Mouse (Mus musculus): Measurements from ENCODE around the gene Cdkn2b. TPM values are rescaled to one million over a fixed set of nuclear protein-coding genes. Genes with fewer than 3 reads are reported as not detected.

The Cdkn2b gene
- polyA plus RNA-seq, 1 experiment from 2014 or later: 2.2 TPM

DNA sequence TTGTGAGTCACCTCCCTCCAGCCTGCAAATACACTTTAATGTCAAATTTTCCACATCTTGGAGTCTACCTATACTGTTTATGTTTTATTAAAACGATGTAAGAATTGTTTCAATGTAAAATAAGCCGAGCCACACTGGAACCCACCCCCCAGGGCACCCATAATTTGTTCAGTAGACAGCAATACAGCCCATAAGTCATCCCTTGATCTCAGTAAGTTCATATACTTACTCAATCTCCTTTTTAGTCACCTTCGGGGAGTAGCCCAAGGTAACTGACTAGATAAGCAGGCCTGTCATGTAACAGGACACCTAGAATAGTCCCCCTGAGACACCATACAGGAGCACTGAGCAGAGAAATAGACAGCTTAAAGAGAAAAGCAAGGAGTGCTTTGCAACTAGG is 5.1 kb downstream of the Cdkn2b start:
- Histone ChIP-seq H3K36me3 (no peaks in the 10 kb centered on the region), H3K4me1 (replicated peaks) (peaks cover 12% of the 10 kb centered on the region), H3K4me3 (no peak overlapping the region), H3K27me3 (ENCODE audit: insufficient read depth, poor library complexity, severe bottlenecking) (peaks cover 100% of the 10 kb centered on the region), H3K9me3 (no peaks in the 10 kb centered on the region), H3K27ac (no peak overlapping the region)
- DNase-seq (ENCODE audit: low spot score): peak; percentile 19
- 8% methylated on average over 3 of the region's 3 CpGs for WGBS

DNA sequence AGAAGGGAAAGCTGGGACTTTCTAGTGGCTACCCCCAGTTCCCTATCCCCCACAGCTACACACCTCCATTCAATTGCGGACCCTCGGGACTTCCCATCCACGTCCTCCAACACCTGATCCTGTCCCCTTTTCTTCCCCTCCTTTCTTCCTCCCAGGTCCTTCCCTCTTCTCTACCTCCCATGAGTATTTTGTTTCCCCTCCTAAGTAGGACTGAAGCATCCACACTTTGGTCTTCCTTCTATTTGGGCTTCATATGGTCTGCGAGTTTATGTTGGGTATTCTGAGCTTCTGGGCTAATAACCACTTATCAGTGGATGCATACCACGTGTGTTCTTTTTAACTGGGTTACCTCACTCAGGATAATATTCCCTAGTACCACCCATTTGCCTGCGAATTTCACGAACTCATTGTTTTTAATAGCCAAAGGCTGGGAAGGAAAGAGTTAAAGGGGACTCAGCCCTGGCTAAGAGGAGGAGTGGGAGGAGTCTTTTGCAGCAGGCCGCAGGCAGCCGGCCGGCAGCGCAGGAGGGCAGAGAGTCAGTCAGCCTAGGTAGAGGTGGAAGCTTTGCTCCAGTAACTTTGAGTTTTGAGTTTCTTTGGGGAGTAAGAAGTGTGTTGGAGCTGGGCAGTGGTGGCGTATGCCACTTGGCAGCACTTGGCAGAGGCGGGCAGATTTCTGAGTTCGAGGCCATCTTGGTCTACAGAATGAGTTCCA is 7.4 kb downstream of the Cdkn2b start:
- peaks cover 8% of the 10 kb centered on the region; the same call in 1 of the 2 replicates for H3K4me1 ChIP-seq (replicated peaks)
- H3K4me3 ChIP-seq: no peak overlapping the region
- peaks cover 100% of the 10 kb centered on the region for H3K27me3 ChIP-seq (ENCODE audit: insufficient read depth, poor library complexity, severe bottlenecking)
- no peak overlapping the region for H3K27ac ChIP-seq
- no peaks in the 10 kb centered on the region for H3K9me3 ChIP-seq
- no peaks in the 10 kb centered on the region for H3K36me3 ChIP-seq
- under 1% methylated on average over 14 of the region's 14 CpGs for WGBS
- DNase-seq (ENCODE audit: low spot score): peak; percentile 62

DNA sequence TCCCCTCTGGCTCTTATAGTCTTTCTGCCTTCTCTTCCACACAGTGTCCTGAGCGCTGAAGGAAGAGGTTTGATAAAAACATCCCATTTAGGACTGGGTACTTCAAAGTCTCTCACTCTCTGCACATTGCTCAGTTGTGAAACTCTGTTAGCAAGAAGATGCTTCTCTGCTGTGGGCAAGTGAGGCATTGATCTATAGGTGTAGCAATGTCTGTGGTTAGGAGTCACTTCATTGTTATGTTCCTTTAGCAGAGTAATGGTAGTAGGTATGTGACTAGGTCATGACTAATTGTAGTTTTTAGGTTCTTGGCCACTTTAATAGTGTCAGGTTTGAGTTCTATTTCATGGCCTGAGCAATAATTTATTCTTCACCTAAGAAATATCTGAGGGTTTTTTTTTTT is 8.7 kb downstream of the Cdkn2b start:
- DNase-seq (ENCODE audit: low spot score): no peak
- Histone ChIP-seq H3K9me3 (no peaks in the 10 kb centered on the region), H3K27me3 (ENCODE audit: insufficient read depth, poor library complexity, severe bottlenecking) (peaks cover 100% of the 10 kb centered on the region), H3K36me3 (no peaks in the 10 kb centered on the region), H3K4me3 (no peak overlapping the region), H3K4me1 (replicated peaks) (peaks cover 8% of the 10 kb centered on the region; the same call in 1 of the 2 replicates), H3K27ac (no peak overlapping the region)
- 2% methylated on average over 1 of the region's 1 CpGs for WGBS

DNA sequence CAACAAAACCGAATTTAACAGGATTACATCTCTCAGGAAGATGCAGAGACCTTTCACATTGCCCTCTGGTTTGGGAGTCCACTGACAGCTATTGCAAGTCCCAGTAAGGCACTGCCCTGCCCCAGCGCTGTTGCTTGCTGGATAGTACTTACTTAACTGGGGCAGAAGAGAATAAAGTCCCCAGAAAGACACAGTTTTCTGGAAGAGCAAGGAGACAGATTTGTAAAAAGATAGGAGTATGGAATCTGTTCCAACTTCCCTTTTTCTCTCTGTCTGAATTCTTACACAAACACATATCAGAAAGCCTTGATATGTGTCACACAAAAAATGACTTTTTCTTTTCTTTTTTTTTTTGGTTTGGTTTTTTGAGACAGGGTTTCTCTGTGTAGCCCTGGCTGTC is 11.1 kb downstream of the Cdkn2b start:
- Histone ChIP-seq H3K27me3 (ENCODE audit: insufficient read depth, poor library complexity, severe bottlenecking) (peaks cover 100% of the 10 kb centered on the region), H3K4me3 (no peak overlapping the region), H3K9me3 (no peaks in the 10 kb centered on the region), H3K4me1 (replicated peaks) (peaks cover 20% of the 10 kb centered on the region), H3K36me3 (no peaks in the 10 kb centered on the region), H3K27ac (no peak overlapping the region)
- peak; percentile 5 for DNase-seq (ENCODE audit: low spot score)
- 2% methylated on average over 2 of the region's 2 CpGs for WGBS

DNA sequence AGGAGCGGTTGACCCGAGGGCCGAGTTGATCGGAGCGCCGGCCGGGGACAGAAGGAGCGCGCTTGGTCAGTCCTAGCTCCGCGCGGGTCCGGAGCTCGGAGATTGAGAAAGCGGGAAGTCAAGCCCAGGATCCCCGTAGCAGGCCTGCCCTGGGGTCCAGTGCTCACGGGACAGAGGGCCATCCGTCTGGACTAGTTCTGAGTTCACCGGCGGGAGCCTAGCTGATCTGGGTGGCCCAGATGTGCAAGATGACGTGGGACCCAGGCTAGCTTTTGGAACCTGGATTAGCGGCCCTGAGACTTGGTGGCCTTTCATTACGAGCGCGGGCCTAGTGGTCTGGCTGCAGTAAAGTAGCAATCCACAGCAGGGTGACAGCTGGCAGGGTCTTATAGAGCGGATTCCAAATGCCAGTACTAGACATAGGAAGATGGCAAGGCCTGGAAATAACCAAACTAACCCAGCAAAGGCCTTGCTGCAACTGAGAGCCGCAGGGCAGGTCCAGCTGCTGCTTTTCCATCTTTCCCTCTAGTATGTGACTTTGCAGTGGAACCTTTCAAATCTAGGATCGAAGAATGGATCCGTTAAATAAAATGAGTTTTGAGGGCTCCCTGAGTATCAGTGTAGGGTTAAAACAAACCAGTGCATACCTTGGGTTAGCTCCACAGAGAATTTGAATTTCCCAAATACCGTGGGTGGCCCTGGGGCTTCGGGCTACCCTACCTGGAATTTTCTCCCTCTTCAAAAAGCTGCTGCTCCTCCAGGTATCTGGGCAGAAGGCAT is 15.2 kb downstream of the Cdkn2b start:
- H3K9me3 ChIP-seq: no peaks in the 10 kb centered on the region
- peak overlapping the region; percentile 66 for H3K4me3 ChIP-seq
- peaks cover 100% of the 10 kb centered on the region for H3K27me3 ChIP-seq (ENCODE audit: insufficient read depth, poor library complexity, severe bottlenecking)
- WGBS: 2% methylated on average over 31 of the region's 31 CpGs
- no peaks in the 10 kb centered on the region for H3K36me3 ChIP-seq
- peak; percentile 70 for DNase-seq (ENCODE audit: low spot score)
- H3K27ac ChIP-seq: 0 out of 2 replicates have a peak overlapping the region, but pooled peaks have one; percentile 16
- peaks cover 21% of the 10 kb centered on the region for H3K4me1 ChIP-seq (replicated peaks)

DNA sequence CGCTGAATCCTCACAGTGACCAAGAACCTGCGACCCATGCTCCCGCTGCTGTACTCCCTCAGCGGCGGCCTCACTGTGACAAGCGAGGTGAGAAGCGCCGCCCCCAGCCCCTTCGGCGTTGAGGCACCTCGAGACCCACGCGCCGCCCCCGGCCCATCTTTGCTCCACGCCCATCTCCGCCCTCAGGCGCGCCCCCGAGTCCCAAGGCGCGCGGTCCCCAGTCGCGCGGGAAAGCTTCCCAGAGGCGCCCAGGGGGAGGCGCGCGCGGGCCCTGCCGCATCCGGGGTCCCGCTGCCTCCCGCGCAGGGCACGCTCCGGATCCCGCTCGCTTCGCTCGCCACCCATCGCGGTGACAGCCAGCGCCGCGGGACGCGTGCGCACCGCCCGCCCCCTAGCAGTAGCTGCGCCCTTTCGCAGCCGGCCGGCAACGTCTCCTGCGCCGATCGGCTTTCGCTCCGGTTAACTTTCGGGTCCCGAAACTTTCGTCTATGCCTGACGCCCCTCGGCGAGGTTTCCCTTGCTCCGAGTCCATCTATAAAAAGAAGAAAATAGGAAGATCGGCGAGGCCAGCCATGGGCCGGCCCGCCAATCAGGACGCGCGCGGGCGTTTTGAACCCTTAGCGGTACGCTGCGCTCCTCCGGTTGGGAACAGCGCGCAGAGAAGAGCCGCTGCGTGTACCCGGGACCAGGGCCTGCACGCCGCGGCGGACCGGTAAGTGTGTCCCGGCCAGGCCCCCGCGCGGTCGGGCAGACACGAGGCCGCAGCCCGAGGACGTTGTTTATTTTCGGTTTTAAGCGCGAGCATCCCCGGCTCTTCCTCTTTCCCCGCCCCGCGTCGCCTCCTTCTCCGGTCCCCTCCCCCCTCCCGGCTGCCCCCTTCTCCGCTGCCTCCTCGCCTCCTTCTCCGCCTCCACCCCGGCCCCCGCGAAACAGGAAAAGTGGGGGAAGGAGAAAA is 16.1 kb downstream of the Cdkn2b start, which contains the start of gene Cdkn2a:
TSS of gene Cdkn2a (minus strand) at position 168 of the 955 bp plus-strand sequence.
- peak; percentile 78 for DNase-seq (ENCODE audit: low spot score)
- Histone ChIP-seq H3K4me3 (peak within 1 kb of the TSS; percentile 66), H3K36me3 (no peaks in the 10 kb centered on the region), H3K4me1 (replicated peaks) (peaks cover 21% of the 10 kb centered on the region), H3K9me3 (no peaks in the 10 kb centered on the region), H3K27me3 (ENCODE audit: insufficient read depth, poor library complexity, severe bottlenecking) (peaks cover 100% of the 10 kb centered on the region), H3K27ac (peak within 1 kb of the TSS; percentile 35; the same call in 1 of the 2 replicates)
- WGBS: under 1% methylated on average over 117 of the region's 117 CpGs

DNA sequence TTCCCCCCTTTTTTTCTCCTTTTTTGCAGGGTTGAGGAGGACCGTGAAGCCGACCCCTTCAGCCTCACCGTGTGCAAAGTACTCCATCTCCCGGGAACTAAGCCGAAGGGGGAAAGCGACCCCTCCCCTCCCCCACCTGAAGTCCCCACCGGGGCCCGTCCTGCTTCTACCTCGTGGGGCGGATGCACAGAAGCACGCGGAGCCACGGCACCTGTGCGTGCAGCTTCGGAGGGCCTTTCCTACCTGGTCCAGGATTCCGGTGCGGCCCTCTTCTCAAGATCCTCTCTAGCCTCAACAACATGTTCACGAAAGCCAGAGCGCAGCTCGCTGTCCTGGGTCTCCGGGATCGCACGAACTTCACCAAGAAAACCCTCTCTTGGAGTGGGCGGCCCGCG is 16.8 kb downstream of the Cdkn2b start:
- H3K4me1 ChIP-seq (replicated peaks): peaks cover 21% of the 10 kb centered on the region
- H3K27me3 ChIP-seq (ENCODE audit: insufficient read depth, poor library complexity, severe bottlenecking): peaks cover 100% of the 10 kb centered on the region
- 1% methylated on average over 26 of the region's 26 CpGs for WGBS
- no peak overlapping the region for H3K27ac ChIP-seq
- no peak for DNase-seq (ENCODE audit: low spot score)
- H3K4me3 ChIP-seq: peak overlapping the region; percentile 66
- H3K36me3 ChIP-seq: no peaks in the 10 kb centered on the region
- H3K9me3 ChIP-seq: no peaks in the 10 kb centered on the region

DNA sequence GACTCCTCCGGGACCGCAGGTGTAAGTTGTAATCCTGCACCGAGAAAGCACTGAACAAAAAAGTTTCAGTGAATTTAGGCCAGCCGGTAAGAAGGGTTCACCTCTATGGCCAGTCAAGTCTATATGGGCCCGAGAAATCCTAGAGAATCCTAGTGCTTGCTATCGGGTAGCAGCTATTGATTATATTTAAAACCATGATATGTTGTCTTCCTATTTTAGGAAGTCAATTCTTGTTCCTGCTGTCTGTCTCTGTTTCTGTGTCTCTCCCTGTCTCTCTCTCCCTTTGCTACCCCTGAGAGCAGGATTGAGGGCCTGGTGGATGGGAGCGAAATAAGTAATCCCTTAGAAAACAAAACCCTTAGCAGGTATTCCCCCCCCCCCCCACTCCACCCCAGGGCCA is 17.3 kb downstream of the Cdkn2b start:
- no peak overlapping the region for H3K4me3 ChIP-seq
- no peaks in the 10 kb centered on the region for H3K36me3 ChIP-seq
- peaks cover 100% of the 10 kb centered on the region for H3K27me3 ChIP-seq (ENCODE audit: insufficient read depth, poor library complexity, severe bottlenecking)
- peak; percentile 25 for DNase-seq (ENCODE audit: low spot score)
- no peak overlapping the region for H3K27ac ChIP-seq
- peaks cover 21% of the 10 kb centered on the region for H3K4me1 ChIP-seq (replicated peaks)
- H3K9me3 ChIP-seq: no peaks in the 10 kb centered on the region
- whole genome bisulfite sequencing: 2% methylated on average over 7 of the region's 7 CpGs

DNA sequence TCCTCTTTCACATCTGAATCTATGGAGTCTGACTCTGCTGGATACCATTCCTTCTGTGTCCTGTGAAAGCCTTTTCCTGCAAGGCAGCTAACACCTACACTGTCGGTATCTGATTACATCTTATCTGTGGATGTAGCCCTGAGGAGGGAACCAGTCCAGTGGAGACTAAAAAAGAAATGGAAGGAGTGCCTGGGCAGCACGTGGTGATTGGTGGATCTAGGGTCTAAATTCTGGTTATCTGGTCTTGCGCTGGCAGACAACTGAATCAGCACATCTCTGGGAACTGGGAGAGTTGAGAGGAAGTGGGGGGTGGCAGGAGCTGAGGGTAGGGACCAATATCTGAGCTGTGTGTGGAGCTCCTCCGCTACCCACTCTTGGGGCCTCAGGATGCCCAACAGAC is 21.8 kb downstream of the Cdkn2b start:
- H3K4me1 ChIP-seq (replicated peaks): peaks cover 3% of the 10 kb centered on the region
- 1% methylated on average over 4 of the region's 4 CpGs for WGBS
- no peak for DNase-seq (ENCODE audit: low spot score)
- no peaks in the 10 kb centered on the region for H3K9me3 ChIP-seq
- no peak overlapping the region for H3K4me3 ChIP-seq
- no peak overlapping the region for H3K27ac ChIP-seq
- no peaks in the 10 kb centered on the region for H3K36me3 ChIP-seq
- peaks cover 99% of the 10 kb centered on the region for H3K27me3 ChIP-seq (ENCODE audit: insufficient read depth, poor library complexity, severe bottlenecking)

DNA sequence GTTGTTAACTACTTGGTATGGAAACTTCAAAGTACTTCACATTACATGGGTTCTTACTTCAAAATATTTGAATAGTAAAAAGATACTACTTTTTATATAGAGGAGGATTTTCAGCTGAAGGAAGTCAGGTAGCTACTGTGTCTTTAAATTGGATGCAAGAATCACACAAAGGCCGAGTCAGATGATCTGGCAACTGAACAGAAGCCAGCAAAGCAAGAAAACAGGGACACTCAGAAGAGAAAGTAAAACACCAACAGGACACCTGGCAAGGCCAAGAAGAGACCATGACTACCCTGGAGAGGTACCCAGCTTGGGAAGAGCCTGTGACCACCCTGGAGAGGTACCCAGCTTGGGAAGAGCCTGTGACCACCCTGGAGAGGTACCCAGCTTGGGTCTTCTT is 24.3 kb downstream of the Cdkn2b start:
- H3K27me3 ChIP-seq (ENCODE audit: insufficient read depth, poor library complexity, severe bottlenecking): peaks cover 99% of the 10 kb centered on the region
- peaks cover 7% of the 10 kb centered on the region for H3K4me1 ChIP-seq (replicated peaks)
- 5% methylated on average over 1 of the region's 1 CpGs for WGBS
- no peaks in the 10 kb centered on the region for H3K9me3 ChIP-seq
- H3K4me3 ChIP-seq: no peak overlapping the region
- no peak overlapping the region for H3K27ac ChIP-seq
- DNase-seq (ENCODE audit: low spot score): peak; percentile 5
- no peaks in the 10 kb centered on the region for H3K36me3 ChIP-seq

DNA sequence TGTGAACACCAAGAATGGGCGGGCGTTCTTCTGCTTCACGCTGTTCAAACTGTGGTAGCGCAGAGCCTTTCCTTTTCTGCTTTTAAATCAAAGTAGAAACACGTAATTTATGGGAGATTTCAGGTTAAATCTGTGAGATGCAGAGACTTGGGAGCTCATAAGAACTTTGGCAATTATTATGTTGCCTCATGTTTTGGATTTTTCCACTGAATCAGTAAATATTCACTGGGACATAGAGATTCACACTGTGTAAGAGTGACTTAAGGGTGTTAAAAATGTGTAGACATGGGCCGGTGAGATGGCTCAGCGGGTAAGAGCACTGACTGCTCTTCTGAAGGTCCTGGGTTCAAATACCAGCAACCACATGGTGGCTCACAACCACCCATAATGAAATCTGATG is 25.2 kb downstream of the Cdkn2b start:
- WGBS: 31% methylated on average over 7 of the region's 7 CpGs
- Histone ChIP-seq H3K27me3 (ENCODE audit: insufficient read depth, poor library complexity, severe bottlenecking) (peaks cover 99% of the 10 kb centered on the region), H3K4me3 (no peak overlapping the region), H3K27ac (no peak overlapping the region), H3K9me3 (no peaks in the 10 kb centered on the region), H3K4me1 (replicated peaks) (peaks cover 7% of the 10 kb centered on the region), H3K36me3 (no peaks in the 10 kb centered on the region)
- no peak for DNase-seq (ENCODE audit: low spot score)

DNA sequence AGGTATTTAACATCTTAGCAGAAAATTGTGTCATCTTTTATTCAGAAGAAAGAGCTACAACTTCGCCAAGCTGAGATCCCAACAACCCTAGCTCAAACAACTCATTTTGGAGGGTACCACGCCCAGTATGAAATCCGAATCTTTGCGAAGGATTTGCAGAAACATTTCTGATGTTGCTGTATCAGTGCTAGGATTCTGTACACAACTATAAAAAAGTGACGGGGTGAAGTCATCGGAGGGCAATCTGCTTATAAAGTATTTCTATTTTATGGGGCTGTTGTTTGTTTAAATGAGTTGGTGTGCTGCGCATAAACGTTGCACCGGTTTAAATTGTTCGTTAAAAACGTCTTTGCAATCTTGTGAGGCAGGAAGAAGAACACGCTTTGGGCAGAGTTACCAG is 28.2 kb downstream of the Cdkn2b start:
- no peak for DNase-seq (ENCODE audit: low spot score)
- Histone ChIP-seq H3K27me3 (ENCODE audit: insufficient read depth, poor library complexity, severe bottlenecking) (peaks cover 99% of the 10 kb centered on the region), H3K4me1 (replicated peaks) (peaks cover 7% of the 10 kb centered on the region), H3K27ac (no peak overlapping the region), H3K36me3 (no peaks in the 10 kb centered on the region), H3K4me3 (no peak overlapping the region), H3K9me3 (no peaks in the 10 kb centered on the region)
- 1% methylated on average over 12 of the region's 12 CpGs for WGBS
